Mouse (Mus musculus) heart, embryonic 15.5 days (tissue): ENCODE measurements around the gene Rab11b. TPM values are rescaled to one million over a fixed set of nuclear protein-coding genes. Genes with fewer than 3 reads are reported as not detected.
"Not testable (repeated sequence)": the region's sequence is repeated elsewhere in the genome, so short reads cannot be mapped to it uniquely, and the experiment has no call there.

Experiments
- ATAC-seq: fragments of 200-750 bp; cut with Nextera tagmentation; replicated peaks from 2 replicates; pipeline ENCODE4 v1.8.0; 2017; ENCODE audit warnings: low read depth, moderate TSS enrichment; ENCODE audit not compliant: insufficient number of reproducible peaks, insufficient read depth, low FRiP score
- H3K27ac ChIP-seq: fragments of 300-500 bp; sonication (generic); 2 replicates; pipeline ENCODE4 v1.5.1; 2015; ENCODE audit warnings: mild to moderate bottlenecking, inconsistent platforms
- H3K27me3 ChIP-seq: fragments of 300-500 bp; sonication (generic); 2 replicates; pipeline ENCODE4 v1.6.1; 2015; ENCODE audit warnings: inconsistent platforms
- H3K36me3 ChIP-seq: fragments of 300-500 bp; sonication (generic); 2 replicates; pipeline ENCODE4 v1.6.1; 2015; ENCODE audit warnings: mild to moderate bottlenecking, inconsistent platforms
- H3K4me1 ChIP-seq: fragments of 300-500 bp; sonication (generic); replicated peaks from 2 replicates; pipeline ENCODE4 v1.6.1; 2015; ENCODE audit warnings: inconsistent platforms
- H3K4me2 ChIP-seq: fragments of 300-500 bp; sonication (generic); 2 replicates; pipeline ENCODE4 v1.6.1; 2015; ENCODE audit warnings: inconsistent platforms, mild to moderate bottlenecking, moderate library complexity
- H3K4me3 ChIP-seq: fragments of 300-500 bp; sonication (generic); 2 replicates; pipeline ENCODE4 v1.5.1; 2015; ENCODE audit warnings: mild to moderate bottlenecking, inconsistent platforms
- H3K9ac ChIP-seq: fragments of 300-500 bp; sonication (generic); 2 replicates; pipeline ENCODE4 v1.6.1; 2015; ENCODE audit warnings: mild to moderate bottlenecking, inconsistent platforms
- H3K9me3 ChIP-seq: fragments of 300-500 bp; sonication (generic); replicated peaks from 2 replicates; pipeline ENCODE4 v1.6.1; 2016; ENCODE audit warnings: inconsistent platforms
- WGBS: fragments of 180-500 bp; shearing (Covaris S2); methylation state at CpG from one replicate; pipeline ENCODE4 v1.1.7; 2015; ENCODE audit warnings: mixed read lengths; 5-methylcytosine and 5-hydroxymethylcytosine counted together
- polyA plus RNA-seq: library from polyadenylated mRNA; unstranded; fragments of >200 nt; fragmentation: Nextera tagmentation; extraction: Ambion mirVana; gene quantifications from 2 replicates; pipeline ENCODE4 v1.2.1, GENCODE M21; 2015

Gene Rab11b
- polyA plus RNA-seq, 1 experiment from 2014 or later = 274 TPM

DNA sequence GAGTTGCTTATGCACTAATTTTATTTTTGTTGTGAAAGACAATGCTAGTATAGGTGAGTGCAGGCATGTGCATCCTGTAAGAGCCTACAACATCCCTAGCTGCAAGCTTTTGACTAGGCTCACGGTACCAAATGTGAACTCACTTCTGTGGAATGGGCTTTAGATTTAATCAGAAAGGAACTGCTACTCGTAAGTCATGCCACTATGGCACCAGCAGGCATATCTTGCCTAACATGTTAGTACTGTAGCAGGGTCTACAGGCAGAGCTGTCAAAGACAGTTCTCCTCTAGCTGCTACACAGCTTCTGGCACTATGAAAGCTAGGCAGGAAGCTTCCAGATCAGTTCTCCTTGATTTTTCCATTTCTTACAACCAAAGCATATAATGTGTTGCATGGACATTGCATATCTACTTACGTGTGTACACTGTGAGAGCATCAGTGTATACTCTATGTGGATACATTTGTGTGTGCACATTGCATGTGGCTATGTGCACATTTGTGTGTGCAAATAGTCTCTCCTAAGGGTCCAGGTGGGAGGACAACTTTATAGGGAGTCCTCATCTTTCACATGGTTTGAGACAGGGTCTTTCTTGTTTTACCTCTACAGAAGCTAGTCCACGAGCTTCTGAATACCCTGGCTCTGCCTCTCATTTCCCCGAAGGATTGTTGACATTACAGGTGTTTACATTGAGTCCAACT lies 15.5 kb downstream of the Rab11b start:
- H3K4me2 ChIP-seq = no peak overlapping the region
- no peak for ATAC-seq
- WGBS = 83% methylated on average over 5 of the region's 5 CpGs

DNA sequence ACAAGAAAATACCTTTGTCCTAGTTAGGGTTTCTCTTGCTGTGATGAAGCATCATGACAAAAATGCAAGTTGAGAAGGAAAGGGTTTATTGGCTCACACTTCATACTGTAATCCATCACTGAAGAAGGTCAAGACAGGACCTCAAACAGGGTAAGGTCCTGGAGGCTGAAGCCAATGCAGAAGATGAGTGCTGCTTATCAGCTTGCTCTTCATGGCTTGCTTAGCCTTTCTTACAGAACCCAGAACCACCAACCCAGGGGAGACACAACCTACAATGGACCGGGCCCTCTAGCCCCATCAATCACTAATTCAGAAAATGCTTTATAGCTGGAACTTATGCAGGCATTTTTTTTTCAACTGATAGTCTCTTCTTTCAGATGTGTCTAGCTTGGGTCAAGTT lies 17.9 kb downstream of the Rab11b start:
- H3K4me1 ChIP-seq = peaks cover 9% of the 10 kb centered on the region; the same call in 1 of the 2 replicates
- no peak overlapping the region for H3K4me3 ChIP-seq
- no peaks in the 10 kb centered on the region for H3K36me3 ChIP-seq
- ATAC-seq = no peak
- no peak overlapping the region for H3K4me2 ChIP-seq
- H3K27ac ChIP-seq = no peak overlapping the region
- no peaks in the 10 kb centered on the region for H3K9me3 ChIP-seq
- no peak overlapping the region for H3K9ac ChIP-seq
- H3K27me3 ChIP-seq = no peaks in the 10 kb centered on the region
- 91% methylated on average over 1 of the region's 1 CpGs for WGBS

More for the DNA sequence above, 15.5 kb downstream of the Rab11b start:
- Histone ChIP-seq H3K4me1 (peaks cover 9% of the 10 kb centered on the region; the same call in 1 of the 2 replicates), H3K4me3 (no peak overlapping the region), H3K9ac (no peak overlapping the region), H3K27me3 (no peaks in the 10 kb centered on the region), H3K9me3 (no peaks in the 10 kb centered on the region), H3K36me3 (peaks cover 19% of the 10 kb centered on the region), H3K27ac (no peak overlapping the region)

DNA sequence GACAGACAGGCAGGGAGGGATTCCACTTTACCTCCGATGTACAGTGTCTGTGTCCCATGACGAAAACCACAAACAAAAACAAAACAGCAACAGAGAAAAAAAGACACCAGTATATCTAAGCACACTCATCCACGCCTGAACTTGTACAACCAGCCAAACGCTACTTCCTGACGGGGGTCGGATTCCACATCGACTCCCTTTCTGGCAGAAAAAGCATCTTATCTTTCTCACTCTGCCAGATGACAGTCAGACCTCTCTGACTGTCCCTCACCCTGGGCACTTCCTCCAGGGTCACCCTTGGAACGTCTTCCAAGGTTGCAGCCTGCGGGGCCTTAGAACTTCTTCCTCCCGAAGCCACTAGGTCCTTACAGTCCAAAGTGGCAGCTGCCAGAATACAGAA lies 26.8 kb downstream of the Rab11b start:
- not testable (repeated sequence) for H3K4me1 ChIP-seq, H3K9ac ChIP-seq, H3K4me2 ChIP-seq, ATAC-seq, H3K9me3 ChIP-seq, H3K27me3 ChIP-seq, H3K27ac ChIP-seq, H3K4me3 ChIP-seq, H3K36me3 ChIP-seq
- WGBS = 42% methylated on average over 10 of the region's 10 CpGs

DNA sequence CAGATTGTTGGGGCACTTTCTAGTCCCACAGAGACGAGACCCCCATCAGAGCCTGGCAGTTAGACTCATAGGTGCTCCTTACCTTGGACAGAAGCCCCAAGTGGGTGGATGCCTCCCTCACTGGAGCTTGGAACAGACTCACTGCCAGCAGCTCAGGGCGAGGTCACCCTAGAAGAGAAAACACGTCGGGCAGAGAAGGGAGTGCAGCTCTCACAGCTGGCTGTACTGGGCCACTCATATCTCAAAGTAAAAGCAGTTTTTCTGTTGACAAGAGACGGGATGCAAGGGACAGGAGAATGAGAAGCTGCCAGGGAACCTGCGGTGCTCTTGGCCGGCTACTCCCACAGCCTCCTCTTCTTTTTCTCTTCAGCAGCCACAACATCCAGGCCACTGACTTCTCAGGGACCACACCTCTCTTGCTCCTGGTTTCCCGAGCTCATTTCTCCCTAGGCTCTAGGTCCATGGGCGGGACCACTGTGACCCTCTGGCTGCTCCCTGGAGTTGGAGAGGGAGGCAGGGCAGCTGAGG lies 27.7 kb downstream of the Rab11b start:
- not testable (repeated sequence) for H3K4me2 ChIP-seq, H3K9me3 ChIP-seq, H3K27me3 ChIP-seq, ATAC-seq, H3K9ac ChIP-seq, H3K27ac ChIP-seq, H3K4me1 ChIP-seq, H3K4me3 ChIP-seq, H3K36me3 ChIP-seq
- WGBS = 43% methylated on average over 9 of the region's 9 CpGs

DNA sequence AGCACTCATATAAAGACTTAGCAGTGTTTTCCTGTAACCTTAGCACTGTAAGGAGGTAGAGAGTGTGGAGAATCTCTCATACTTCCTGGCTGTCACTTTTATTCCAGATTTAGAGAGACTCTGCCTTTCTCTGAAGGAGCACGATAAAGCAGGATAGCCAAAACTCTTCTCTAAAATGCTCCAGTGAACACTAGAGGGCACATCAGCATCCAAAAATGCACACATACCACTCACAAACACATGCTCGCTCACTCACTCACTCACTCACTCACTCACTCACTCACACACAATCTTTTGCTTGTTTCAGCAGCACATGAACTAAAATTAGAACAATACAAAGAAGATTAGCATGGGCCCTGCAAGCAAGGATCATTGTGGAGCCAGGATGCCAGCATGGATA lies 31.1 kb downstream of the Rab11b start:
- no peaks in the 10 kb centered on the region for H3K36me3 ChIP-seq
- H3K27me3 ChIP-seq = no peaks in the 10 kb centered on the region
- no peak overlapping the region for H3K4me3 ChIP-seq
- WGBS = 51% methylated on average over 2 of the region's 2 CpGs
- no peak overlapping the region for H3K4me2 ChIP-seq
- H3K9ac ChIP-seq = no peak overlapping the region
- H3K9me3 ChIP-seq = no peaks in the 10 kb centered on the region
- no peak for ATAC-seq
- no peaks in the 10 kb centered on the region for H3K4me1 ChIP-seq
- no peak overlapping the region for H3K27ac ChIP-seq

DNA sequence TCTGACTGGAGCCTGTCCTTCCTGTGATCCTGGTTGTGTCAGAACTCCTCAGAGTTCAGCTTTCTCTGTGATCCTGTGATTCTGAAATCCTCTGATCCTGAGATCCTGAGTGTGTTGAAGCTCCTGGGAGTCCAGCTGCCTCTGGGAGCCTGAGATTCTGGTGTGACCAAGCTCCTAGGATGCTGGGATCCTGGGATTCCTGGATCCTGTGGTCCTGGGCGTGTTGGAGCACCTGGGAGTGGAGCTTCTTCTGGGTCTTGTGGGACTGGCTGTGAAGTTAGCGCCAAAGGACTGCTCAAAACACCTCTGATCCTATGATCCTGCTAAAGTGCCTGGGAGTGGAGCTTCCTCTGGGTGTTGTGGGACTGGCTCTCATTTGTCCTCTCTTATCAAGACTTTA lies 31.9 kb downstream of the Rab11b start:
- Histone ChIP-seq H3K36me3 (no peaks in the 10 kb centered on the region), H3K9me3 (no peaks in the 10 kb centered on the region)
- ATAC-seq = no peak

DNA sequence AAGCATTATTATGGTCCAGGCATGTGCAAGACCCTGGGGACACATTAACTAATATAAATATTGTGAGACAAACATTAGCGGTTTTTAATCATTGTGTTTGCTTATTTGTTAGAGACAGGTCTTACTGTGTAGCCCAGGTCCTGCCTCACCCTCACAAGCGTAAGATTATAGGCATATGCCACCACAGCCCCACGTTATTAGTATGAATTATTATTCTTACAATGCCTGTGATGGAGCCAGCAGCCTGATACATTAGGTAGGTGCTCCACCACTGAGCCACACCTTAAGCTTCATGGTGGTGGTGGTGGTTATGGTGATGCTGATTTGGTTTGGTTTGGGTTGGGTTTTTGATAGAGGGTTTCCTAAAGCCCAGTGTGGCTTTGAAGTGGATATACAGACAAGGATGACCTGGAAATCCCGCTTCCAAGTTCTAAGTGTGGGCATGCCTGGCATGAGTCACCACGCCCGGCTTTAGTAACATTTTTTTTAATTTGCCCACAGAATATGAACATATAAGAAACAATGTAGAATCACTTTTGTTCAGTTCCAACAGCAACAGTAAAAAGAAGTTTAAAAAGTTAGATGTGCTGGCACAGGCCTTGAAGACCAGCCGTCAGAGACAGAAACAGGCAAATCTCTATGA lies 40.5 kb downstream of the Rab11b start:
- Histone ChIP-seq H3K27ac (no peak overlapping the region), H3K4me1 (no peaks in the 10 kb centered on the region), H3K9ac (no peak overlapping the region), H3K27me3 (no peaks in the 10 kb centered on the region), H3K36me3 (no peaks in the 10 kb centered on the region), H3K4me3 (no peak overlapping the region), H3K4me2 (no peak overlapping the region), H3K9me3 (no peaks in the 10 kb centered on the region)
- no peak for ATAC-seq
- WGBS = 90% methylated on average over 7 of the region's 7 CpGs

More for the DNA sequence above, 31.9 kb downstream of the Rab11b start:
- no peak overlapping the region for H3K27ac ChIP-seq
- H3K4me1 ChIP-seq = no peaks in the 10 kb centered on the region
- no peaks in the 10 kb centered on the region for H3K27me3 ChIP-seq
- WGBS = 76% methylated on average over 2 of the region's 2 CpGs
- H3K4me2 ChIP-seq = no peak overlapping the region
- no peak overlapping the region for H3K4me3 ChIP-seq
- no peak overlapping the region for H3K9ac ChIP-seq

DNA sequence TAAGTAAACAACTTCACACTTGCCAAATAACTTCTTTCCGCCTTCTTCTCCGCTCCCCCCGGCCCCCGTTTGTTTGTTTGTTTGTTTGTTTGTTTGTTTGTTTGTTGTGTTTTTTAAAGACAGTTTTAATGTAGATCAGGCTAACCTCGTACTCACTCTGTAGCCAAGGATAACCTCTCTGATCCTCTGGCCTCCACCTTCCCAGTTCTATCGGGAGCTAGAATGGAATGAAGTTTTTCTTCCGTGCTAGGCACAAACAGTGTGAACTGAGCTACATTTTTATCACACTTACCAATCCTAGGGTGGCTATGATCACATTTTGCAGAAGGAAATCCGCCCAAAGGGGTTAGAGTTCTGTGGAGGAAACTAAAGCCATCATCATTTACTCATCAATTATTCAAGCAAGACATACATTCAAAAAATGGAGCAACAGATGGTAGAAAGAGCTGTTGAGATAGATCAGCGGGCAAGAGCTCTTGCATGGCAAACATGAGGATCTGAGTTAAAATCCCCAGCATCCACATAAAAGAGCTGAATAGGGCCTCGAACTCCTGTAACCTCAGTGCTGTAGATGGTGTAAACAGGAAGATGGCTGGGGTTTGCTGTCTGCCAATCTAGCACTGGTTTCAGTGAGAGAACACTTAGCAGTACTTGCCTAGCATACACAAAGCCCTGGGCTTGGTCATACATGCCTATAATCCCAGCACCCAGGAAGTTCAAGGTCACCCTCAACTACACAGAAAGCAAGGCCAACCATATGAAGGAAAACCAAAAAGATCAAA lies 41.2 kb downstream of the Rab11b start:
- no peak for ATAC-seq
- H3K27ac ChIP-seq = no peak overlapping the region
- peak overlapping the region; percentile 70 for H3K4me2 ChIP-seq
- no peaks in the 10 kb centered on the region for H3K36me3 ChIP-seq
- H3K4me1 ChIP-seq = no peaks in the 10 kb centered on the region
- H3K9ac ChIP-seq = no peak overlapping the region
- peak overlapping the region; percentile 68 for H3K4me3 ChIP-seq
- 46% methylated on average over 10 of the region's 10 CpGs for WGBS
- H3K9me3 ChIP-seq = no peaks in the 10 kb centered on the region
- H3K27me3 ChIP-seq = no peaks in the 10 kb centered on the region

DNA sequence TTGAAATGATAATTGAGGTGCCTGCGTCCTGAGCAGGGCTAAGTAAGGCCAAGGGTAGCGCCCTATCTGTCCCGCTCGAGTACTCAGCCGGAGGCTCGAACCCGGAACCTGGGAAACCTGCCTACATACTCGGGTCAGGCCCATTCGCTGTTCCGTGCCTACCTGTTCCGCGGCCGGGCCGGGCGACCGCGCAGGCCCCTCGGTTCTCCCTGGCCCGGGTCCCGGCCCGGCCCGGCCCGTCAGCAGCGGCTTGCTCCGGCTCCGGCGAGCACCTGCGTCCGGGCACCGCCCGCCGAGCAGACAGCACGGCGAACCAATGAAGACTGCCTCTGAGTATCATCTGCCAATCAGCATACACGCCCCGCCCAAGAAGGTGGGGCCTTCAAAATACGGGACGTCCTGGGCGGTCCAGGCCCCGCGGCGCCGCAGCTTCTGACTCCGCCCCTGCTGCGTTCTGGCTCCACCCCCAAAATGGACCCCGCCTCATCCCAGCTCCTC lies 41.9 kb downstream of the Rab11b start, which contains the start of gene March2:
TSS of gene March2 (minus strand) at position 287 of the 498 bp plus-strand sequence.
- peak within 1 kb of the TSS; percentile 68 for H3K4me3 ChIP-seq
- peaks cover under 1% of the 10 kb centered on the region; the same call in 1 of the 2 replicates for H3K4me1 ChIP-seq
- under 1% methylated on average over 46 of the region's 46 CpGs for WGBS
- no peaks in the 10 kb centered on the region for H3K36me3 ChIP-seq
- H3K4me2 ChIP-seq = peak within 1 kb of the TSS; percentile 70
- H3K27me3 ChIP-seq = no peaks in the 10 kb centered on the region
- H3K9ac ChIP-seq = peak within 1 kb of the TSS; percentile 78
- H3K9me3 ChIP-seq = no peaks in the 10 kb centered on the region
- ATAC-seq = peak; percentile 100
- no peak within 1 kb of the TSS for H3K27ac ChIP-seq

DNA sequence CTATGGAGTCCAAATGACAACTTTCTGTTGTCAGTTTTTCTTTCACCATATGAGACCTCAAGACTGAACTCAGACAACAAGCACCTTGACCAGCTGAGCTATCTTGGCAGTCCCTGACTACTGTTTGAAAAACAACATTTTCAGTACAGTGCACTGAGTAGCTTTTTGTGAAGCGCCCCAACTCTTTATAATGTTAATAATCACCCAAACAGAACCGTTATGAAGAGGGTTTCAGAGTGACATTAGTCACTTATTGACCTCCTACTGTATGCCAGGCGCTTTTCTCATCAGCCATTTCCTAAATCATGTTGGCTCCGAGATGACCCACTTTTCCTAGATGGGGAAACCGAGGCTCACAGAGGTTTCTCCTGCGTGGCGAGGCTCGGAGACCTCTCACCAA lies 42.3 kb downstream of the Rab11b start:
- 9% methylated on average over 8 of the region's 8 CpGs for WGBS
- Histone ChIP-seq H3K4me2 (peak overlapping the region; percentile 70), H3K27me3 (no peaks in the 10 kb centered on the region), H3K9me3 (no peaks in the 10 kb centered on the region), H3K36me3 (no peaks in the 10 kb centered on the region), H3K4me1 (peaks cover 3% of the 10 kb centered on the region; the same call in 1 of the 2 replicates), H3K9ac (peak overlapping the region; percentile 78), H3K4me3 (peak overlapping the region; percentile 68), H3K27ac (no peak overlapping the region)
- no peak for ATAC-seq

DNA sequence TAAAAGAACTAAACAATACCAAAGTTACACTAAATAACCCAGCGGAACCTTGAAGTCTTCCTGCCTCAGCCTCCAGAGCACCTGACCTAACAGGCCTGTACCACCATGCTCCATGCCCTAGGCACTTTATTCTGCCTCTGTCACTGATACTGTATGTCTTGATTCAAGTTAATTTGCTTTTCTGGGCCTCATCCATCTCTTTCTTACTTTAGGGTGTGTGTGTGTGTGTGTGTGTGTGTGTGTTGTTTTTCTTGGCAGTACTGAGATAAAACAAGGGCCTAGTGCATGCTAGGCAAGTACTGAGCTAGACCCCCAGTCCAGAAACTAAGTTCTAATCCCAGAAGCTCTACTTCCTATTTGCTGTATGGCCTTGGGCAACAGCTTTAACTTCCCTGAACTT lies 43.1 kb downstream of the Rab11b start:
- H3K27ac ChIP-seq = no peak overlapping the region
- H3K36me3 ChIP-seq = no peaks in the 10 kb centered on the region
- no peaks in the 10 kb centered on the region for H3K27me3 ChIP-seq
- 91% methylated on average over 1 of the region's 1 CpGs for WGBS
- no peak for ATAC-seq
- no peak overlapping the region for H3K4me3 ChIP-seq
- peaks cover 3% of the 10 kb centered on the region; the same call in 1 of the 2 replicates for H3K4me1 ChIP-seq
- H3K9me3 ChIP-seq = no peaks in the 10 kb centered on the region
- H3K4me2 ChIP-seq = no peak overlapping the region
- H3K9ac ChIP-seq = no peak overlapping the region
